Mouse (Mus musculus): ENCODE measurements at regions not wholly inside any gene's neighbourhood (a gene's known extent, or its start where the extent isn't known, plus 50 kb on each side); places are given as distances from the start of the nearest gene placed in this dataset.

GRCm38 (mm10) chr8:8819233-8819931, 129.1 kb upstream of the Arglu1 start:
- Histone ChIP-seq H3K4me3 (replicated peaks; ENCODE audit: low read depth, low read length) (no peak overlapping the region), H3K4me2 (ENCODE audit: low read length) (no peak overlapping the region), H3K27ac (0 out of 2 replicates have a peak overlapping the region, but pooled peaks have one; percentile 22), H3K9ac (ENCODE audit: low read depth, low read length) (no peak overlapping the region), H3K27me3 (ENCODE audit: insufficient read depth, low read length) (no peaks in the 10 kb centered on the region), H3K4me1 (replicated peaks; ENCODE audit: insufficient read depth, low read length) (no peaks in the 10 kb centered on the region), H3K9me3 (replicated peaks; ENCODE audit: low read length) (no peaks in the 10 kb centered on the region), H3K36me3 (ENCODE audit: insufficient read depth, low read length) (no peaks in the 10 kb centered on the region)
- WGBS = 62% methylated on average over 9 of the region's 9 CpGs
- TF ChIP-seq CTCF (IDR thresholded peaks at IDR 0.05; ENCODE audit: low read depth) = no peak
- ATAC-seq (replicated peaks; ENCODE audit: low FRiP score, low read depth) (no peak), DNase-seq (ENCODE audit: low spot score) (peak; percentile 44)

DNA sequence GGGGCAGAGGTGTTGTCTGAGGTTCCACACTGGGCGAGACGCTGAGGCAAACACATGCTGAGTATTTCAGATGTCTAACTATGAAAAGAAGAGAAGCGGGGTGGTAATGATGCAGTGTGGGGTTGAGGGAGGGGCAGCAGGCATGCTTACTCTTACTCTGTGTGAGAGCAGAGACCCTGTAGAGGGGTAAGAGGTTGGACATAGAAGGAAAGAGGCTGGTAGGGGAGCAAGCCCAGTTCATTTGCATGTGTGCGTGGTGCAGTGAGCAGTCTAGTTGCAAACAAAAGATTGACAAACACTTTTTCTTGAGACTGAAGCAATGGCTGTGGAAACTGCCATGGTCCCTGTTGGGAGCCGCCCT, 122.5 kb upstream of the Arglu1 start:
- no peak overlapping the region for H3K9ac ChIP-seq (ENCODE audit: low read depth, low read length)
- H3K4me1 ChIP-seq (replicated peaks; ENCODE audit: insufficient read depth, low read length) = no peaks in the 10 kb centered on the region; the same call in 1 of the 2 replicates
- no peak for ATAC-seq (replicated peaks; ENCODE audit: low FRiP score, low read depth)
- TF ChIP-seq CTCF (IDR thresholded peaks at IDR 0.05; ENCODE audit: low read depth) = no peak
- H3K27ac ChIP-seq = no peak overlapping the region
- 94% methylated on average over 5 of the region's 5 CpGs for WGBS
- no peaks in the 10 kb centered on the region for H3K27me3 ChIP-seq (ENCODE audit: insufficient read depth, low read length)
- no peak overlapping the region for H3K4me2 ChIP-seq (ENCODE audit: low read length)
- H3K9me3 ChIP-seq (replicated peaks; ENCODE audit: low read length) = no peaks in the 10 kb centered on the region
- H3K36me3 ChIP-seq (ENCODE audit: insufficient read depth, low read length) = no peaks in the 10 kb centered on the region
- no peak overlapping the region for H3K4me3 ChIP-seq (replicated peaks; ENCODE audit: low read depth, low read length)
- DNase-seq (ENCODE audit: low spot score) = no peak

DNA sequence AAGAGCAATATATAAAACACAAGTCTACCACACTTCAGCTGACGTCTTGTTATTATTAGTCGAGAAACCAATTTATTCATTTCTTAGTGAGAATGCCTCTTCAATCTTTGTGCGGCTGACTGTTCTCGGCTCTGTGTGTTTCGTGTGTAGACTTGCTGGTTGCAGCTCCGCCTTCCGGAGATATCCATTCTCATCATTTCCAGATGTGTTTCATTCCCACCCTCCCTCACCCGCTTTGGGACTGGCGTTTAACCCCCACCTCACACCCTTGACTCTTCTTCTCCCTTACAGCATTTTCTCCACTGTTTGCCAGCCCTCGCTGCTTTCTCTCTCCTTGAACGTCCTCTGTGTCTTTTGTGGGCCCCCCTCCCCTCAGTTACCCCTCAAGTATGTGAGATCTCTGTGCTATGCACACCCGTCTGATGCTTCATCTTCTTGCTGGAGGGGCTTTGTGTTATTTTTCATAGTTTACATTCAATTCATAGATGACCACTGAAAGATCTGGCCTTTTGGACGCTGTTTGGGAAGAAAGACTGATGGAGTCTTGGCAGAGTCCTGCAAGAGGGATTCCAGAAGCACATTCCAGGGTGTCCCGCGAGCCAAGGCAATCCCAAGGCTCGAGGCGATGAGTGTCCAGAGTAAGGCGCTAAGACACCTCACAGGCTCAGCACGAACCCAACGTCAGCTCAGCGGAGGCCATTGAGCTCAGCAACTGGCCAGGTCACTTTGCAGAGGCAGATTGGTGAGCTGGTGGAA, 121.9 kb upstream of the Arglu1 start:
- DNase-seq (ENCODE audit: low spot score) (no peak), ATAC-seq (replicated peaks; ENCODE audit: low FRiP score, low read depth) (no peak)
- H3K4me2 ChIP-seq (ENCODE audit: low read length) = no peak overlapping the region
- no peak overlapping the region for H3K4me3 ChIP-seq (replicated peaks; ENCODE audit: low read depth, low read length)
- H3K36me3 ChIP-seq (ENCODE audit: insufficient read depth, low read length) = no peaks in the 10 kb centered on the region
- no peak for TF ChIP-seq CTCF (IDR thresholded peaks at IDR 0.05; ENCODE audit: low read depth)
- no peak overlapping the region for H3K9ac ChIP-seq (ENCODE audit: low read depth, low read length)
- WGBS = 80% methylated on average over 21 of the region's 21 CpGs
- H3K27ac ChIP-seq = no peak overlapping the region
- no peaks in the 10 kb centered on the region for H3K9me3 ChIP-seq (replicated peaks; ENCODE audit: low read length)
- no peaks in the 10 kb centered on the region for H3K27me3 ChIP-seq (ENCODE audit: insufficient read depth, low read length)
- no peaks in the 10 kb centered on the region; the same call in 1 of the 2 replicates for H3K4me1 ChIP-seq (replicated peaks; ENCODE audit: insufficient read depth, low read length)

DNA sequence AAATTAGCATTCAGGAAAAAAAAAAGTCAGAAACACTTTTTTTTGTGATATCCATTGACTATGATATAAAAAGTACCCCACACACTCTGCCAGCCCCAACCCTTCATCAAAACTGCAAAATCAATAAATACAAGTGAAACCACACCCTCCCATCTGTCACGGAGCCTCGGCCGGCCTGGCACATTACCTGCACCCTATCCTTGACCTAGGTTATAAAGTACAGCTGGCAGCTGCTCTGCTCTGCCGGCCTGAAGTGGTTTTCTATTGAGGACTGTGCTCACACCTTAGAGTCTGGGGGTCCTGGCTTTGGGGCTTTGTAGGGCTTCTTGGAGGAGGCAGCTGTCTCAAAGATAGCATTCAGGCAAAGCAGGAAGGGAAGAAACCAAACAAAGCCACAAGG, 120.6 kb upstream of the Arglu1 start:
- Histone ChIP-seq H3K27me3 (ENCODE audit: insufficient read depth, low read length) (no peaks in the 10 kb centered on the region), H3K4me2 (ENCODE audit: low read length) (no peak overlapping the region), H3K36me3 (ENCODE audit: insufficient read depth, low read length) (no peaks in the 10 kb centered on the region), H3K4me3 (replicated peaks; ENCODE audit: low read depth, low read length) (no peak overlapping the region), H3K27ac (no peak overlapping the region), H3K4me1 (replicated peaks; ENCODE audit: insufficient read depth, low read length) (no peaks in the 10 kb centered on the region; the same call in 1 of the 2 replicates), H3K9me3 (replicated peaks; ENCODE audit: low read length) (no peaks in the 10 kb centered on the region), H3K9ac (ENCODE audit: low read depth, low read length) (no peak overlapping the region)
- WGBS = 16% methylated on average over 4 of the region's 4 CpGs
- no peak for ATAC-seq (replicated peaks; ENCODE audit: low FRiP score, low read depth)
- DNase-seq (ENCODE audit: low spot score) = no peak
- TF ChIP-seq CTCF (IDR thresholded peaks at IDR 0.05; ENCODE audit: low read depth) = no peak

DNA sequence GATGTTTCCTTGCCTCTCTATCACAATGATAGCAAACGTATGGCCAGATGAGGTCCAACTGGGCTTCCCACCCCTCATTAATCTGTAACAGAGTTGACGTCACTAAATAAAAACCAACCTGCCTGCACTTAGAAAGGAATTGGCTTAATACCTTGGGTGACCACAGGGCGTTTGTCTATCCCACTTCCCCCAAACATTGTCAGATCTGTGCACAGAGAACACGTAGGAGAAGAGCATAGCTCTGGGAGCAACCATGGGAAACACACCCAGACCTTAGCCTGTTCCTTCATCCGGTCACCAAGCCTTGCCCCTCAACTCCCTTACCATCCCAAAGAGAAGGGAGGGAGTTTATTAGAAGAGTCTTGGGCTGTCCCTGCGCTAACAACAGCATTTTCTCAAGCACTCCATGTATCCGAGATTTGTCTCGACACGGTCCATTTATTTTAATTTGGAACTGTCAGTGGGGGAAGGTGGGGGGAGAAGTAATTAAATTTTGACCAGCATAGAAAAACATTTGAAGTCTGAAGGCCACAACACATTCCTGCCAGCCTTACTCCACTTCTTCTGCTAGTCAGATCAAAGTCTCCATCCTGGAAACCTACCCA, 119.6 kb upstream of the Arglu1 start:
- H3K9me3 ChIP-seq (replicated peaks; ENCODE audit: low read length) = no peaks in the 10 kb centered on the region
- ATAC-seq (replicated peaks; ENCODE audit: low FRiP score, low read depth) (peak; percentile 78), DNase-seq (ENCODE audit: low spot score) (peak; percentile 80)
- TF ChIP-seq CTCF (IDR thresholded peaks at IDR 0.05; ENCODE audit: low read depth) = no peak
- peak overlapping the region; percentile 13; the same call in 1 of the 2 replicates for H3K27ac ChIP-seq
- no peaks in the 10 kb centered on the region for H3K27me3 ChIP-seq (ENCODE audit: insufficient read depth, low read length)
- no peaks in the 10 kb centered on the region; the same call in 1 of the 2 replicates for H3K4me1 ChIP-seq (replicated peaks; ENCODE audit: insufficient read depth, low read length)
- H3K36me3 ChIP-seq (ENCODE audit: insufficient read depth, low read length) = no peaks in the 10 kb centered on the region
- H3K9ac ChIP-seq (ENCODE audit: low read depth, low read length) = no peak overlapping the region
- H3K4me2 ChIP-seq (ENCODE audit: low read length) = no peak overlapping the region
- 29% methylated on average over 9 of the region's 9 CpGs for WGBS
- no peak overlapping the region for H3K4me3 ChIP-seq (replicated peaks; ENCODE audit: low read depth, low read length)

DNA sequence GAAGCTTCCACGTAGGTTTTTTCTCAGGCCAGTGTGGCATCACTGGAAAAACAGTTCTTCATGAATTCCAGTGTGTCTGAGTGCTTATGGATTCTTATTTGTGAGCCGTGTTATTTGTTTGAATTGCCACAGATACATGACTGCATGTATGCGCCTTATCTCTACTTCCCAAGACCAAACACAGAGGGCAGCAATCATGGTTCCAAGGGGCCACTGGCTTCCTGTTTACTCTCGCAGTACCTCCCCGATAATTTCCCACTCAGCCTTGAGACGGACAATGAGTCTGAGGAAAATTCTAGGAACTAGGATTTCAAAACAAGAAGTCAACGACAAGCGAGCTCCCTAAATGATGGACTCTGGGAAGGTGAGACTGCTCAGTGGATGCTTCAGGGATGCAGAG, 119.0 kb upstream of the Arglu1 start:
- Histone ChIP-seq H3K9me3 (replicated peaks; ENCODE audit: low read length) (no peaks in the 10 kb centered on the region), H3K4me2 (ENCODE audit: low read length) (no peak overlapping the region), H3K27me3 (ENCODE audit: insufficient read depth, low read length) (no peaks in the 10 kb centered on the region), H3K9ac (ENCODE audit: low read depth, low read length) (no peak overlapping the region), H3K4me3 (replicated peaks; ENCODE audit: low read depth, low read length) (no peak overlapping the region), H3K27ac (no peak overlapping the region; the same call in 1 of the 2 replicates), H3K36me3 (ENCODE audit: insufficient read depth, low read length) (no peaks in the 10 kb centered on the region), H3K4me1 (replicated peaks; ENCODE audit: insufficient read depth, low read length) (no peaks in the 10 kb centered on the region; the same call in 1 of the 2 replicates)
- TF ChIP-seq CTCF (IDR thresholded peaks at IDR 0.05; ENCODE audit: low read depth) = no peak
- ATAC-seq (replicated peaks; ENCODE audit: low FRiP score, low read depth) (no peak), DNase-seq (ENCODE audit: low spot score) (no peak)
- 66% methylated on average over 8 of the region's 8 CpGs for WGBS

All from kidney, postnatal 0 days (tissue).